Mouse (Mus musculus) c-Kit-positive CD71-positive TER-119-positive erythroid progenitor cells, embryonic 14.5 days (primary cell): ENCODE data around the gene Lrrc55.

ENCODE experiments used
- DNase-seq: peaks from one replicate; pipeline ENCODE4 v3.0.0-alpha.2; 2013; ENCODE audit warnings: low spot score

The Lrrc55 gene

DNA sequence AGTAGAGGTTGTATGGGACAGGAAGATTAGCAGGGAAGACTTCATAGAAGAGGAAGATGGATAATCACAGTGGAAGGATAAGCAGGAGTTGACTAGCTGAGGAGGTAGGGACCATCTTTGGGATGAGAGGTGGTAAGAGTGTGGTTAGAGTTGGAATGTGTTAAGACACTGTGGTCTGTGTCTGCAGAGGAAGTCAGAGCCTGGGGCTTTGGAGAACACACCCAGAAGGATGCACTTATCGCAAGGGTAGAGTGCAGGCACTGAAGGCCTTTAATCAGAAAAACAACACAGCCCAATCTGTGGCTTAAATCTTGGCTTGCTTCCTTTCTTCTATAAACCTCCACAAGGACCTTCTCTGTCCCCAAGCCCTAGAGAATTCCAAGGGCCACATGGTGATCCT is 28.7 kb downstream of the Lrrc55 start:
- DNase-seq = no peak

DNA sequence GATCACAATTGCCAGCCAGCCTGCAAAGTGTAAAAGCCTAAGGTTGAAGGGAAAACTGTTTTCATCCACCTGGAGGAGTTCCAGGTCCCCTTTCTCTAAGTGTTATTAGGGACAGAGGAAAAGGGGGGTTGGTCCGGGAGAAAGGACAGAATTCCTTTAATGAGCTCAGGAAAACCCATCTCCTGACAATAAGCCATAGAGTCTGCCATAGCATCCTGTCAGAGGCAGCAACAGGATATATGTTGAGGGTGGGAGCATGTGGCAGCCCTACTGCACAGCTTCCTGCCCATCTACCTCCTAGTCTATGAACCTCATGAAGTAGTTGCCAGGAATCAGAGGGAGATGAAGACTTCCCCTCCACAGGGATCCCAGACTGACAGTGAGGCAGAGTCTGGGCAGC is 29.4 kb downstream of the Lrrc55 start:
- no peak for DNase-seq

DNA sequence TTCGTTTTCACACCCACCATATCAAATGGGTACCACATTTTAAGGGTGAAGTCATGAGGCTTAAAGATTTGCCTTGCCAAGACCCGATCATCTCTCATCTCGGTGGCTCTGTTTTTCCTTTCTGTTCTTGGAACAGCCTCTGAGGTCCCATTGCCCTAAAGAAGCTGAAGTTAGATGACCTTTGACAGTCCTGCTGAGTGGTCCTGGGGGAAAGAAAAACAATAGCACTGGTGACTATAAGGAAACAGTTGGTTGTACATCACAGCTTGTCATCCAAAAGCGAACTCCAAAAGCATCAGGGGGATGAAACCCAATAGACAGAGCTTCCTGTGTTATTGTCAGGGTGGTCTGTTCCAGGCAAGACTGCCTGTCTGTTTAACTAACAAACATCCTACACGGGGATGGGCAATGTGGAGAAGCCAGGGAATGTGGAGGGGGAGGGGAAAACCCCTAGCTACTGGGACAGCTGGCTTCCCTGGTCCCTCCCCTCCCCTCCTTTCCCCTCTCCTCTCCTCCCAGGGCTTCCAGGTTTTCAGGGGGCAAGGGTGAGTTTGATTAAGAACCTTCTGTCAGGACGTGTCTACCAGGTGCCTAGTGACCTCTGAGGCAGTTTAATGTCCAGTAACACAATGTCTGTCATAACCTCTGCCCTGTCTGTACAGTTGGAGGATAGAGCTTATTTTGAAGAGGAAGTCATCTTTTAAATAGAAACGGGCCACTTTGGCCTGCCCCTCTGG is 33.5 kb downstream of the Lrrc55 start:
- DNase-seq = no peak

DNA sequence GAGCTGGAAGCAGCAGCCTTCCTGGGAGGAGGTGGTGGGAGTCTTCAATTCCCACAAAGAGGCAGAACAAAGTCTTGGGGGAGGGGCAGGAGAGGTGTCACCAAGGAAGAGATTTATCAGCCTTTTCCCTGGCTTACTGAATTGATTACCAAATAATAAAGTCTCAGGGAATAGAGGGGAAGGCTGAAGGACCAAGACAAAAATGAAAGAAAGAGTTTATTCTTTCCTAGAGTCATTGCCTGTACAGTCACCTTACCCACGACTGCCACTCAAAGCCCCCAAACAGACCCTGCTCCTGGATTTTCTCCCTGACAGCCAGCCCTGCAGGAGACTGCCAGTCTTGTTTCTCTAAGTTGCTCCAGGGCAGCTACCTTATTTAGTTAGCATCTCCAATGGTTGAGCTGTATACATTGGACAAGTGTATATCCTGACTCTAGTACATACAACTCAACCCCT is 35.3 kb downstream of the Lrrc55 start:
- DNase-seq = no peak

DNA sequence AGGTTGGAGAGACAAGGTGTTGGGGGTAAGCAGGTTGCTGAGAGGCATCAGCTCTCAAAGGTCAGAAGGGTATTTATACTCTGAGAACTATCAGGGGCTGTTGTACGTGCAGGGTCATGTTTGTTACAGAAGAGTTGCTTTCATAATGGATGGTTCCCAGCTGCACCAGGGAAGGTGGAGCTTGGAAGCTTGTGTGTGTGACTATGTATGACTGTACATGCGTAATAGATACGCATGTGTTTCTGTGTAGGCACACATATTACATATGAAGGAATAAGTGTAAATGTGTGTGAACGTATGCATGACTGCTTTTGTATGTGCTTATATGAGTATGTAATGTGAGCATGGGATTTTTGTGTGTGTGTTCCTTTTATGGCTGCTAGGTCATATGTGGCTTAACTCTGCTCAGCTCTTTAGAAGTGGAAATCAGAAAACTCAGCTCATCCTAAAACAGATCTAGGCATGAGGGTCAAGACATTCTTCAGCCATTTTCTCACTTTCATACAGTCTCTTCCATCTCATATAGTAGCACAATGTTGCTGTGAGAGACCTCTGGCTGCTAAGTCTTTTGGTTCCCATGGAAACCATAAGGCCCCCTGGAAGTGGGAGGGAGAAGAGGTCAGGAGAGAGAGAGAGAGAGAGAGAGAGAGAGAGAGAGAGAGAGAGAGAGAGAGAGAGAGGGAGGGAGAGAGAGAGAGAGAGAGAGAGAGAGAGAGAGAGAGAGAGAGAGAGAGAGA is 35.9 kb downstream of the Lrrc55 start:
- no peak for DNase-seq

DNA sequence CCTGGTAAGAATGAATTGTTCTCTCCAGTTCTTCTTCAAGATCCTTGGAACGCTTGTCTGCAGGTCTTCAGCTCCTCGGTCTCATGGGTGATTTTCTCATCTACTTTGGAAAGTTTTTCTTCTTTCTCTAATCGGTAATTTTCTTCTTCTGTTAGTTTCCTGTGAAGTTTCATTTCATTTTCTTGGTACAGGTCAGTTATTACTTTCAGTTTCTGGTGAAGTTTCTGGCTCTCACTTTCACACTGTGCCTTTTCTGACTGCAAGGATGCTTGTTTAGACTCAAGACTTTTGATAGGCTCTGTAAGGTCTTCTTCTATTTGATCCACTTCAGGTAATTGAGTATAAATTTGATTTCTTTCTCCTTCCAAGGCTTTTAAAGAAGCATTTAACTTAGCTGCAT is 39.6 kb downstream of the Lrrc55 start:
- no peak for DNase-seq

DNA sequence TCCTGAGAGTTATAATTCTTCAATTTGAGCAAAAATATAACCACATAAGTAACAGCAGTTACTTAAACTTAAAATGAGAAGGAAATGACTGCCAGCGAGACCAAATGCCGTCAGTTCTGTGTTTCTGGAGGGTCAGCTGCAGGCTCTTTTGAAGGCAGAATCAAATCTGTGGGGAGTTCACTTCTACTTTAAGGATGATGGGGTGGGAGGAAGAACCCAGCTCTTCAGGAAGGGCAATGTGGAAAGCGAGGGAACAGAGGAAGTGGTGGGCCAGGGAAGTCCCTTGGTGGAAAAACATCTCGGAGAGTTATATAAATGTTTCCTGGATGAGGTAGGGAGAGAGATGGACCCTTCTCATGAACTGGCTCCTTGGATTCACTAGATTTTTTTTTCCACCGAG is 40.9 kb downstream of the Lrrc55 start:
- DNase-seq = no peak

DNA sequence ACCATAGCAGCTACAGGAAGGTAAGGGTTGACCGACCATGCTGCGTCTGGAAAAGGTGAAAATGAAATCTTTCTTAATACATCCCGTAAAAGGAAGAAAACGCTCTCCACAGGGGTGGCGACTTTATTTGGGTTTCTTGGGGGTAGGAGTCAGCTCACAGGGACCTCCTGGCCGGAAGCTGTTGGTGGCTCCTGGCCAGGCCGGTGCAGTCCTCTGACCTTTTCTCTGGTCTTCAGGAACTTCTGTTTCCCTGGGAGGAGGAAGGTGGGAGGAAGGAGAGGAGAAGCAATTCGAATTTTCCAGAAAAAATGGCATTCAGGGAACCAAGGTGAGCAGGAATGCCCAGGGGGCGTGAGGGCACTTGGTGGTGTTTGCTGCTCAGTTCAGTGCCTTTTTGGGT is 41.7 kb downstream of the Lrrc55 start:
- no peak for DNase-seq

DNA sequence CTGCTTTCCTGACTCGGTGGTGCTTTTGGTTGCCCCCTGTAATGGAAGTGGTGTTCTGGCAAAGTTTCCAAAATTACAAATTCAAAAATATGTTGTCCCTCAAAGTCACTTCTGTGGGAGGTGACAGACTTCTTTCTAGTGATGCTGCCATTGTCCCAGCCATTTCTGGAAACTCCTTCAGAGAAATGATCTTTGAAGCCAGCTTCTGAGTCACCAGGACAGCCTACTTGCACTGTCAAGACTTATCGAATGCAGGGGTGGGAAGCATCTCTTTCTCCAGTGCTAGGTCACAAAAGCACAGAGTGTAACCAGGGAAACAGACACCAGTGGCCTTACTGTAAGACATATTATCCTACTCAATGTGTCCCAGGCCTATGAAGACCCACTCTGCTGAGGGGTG is 45.8 kb downstream of the Lrrc55 start:
- DNase-seq = no peak

DNA sequence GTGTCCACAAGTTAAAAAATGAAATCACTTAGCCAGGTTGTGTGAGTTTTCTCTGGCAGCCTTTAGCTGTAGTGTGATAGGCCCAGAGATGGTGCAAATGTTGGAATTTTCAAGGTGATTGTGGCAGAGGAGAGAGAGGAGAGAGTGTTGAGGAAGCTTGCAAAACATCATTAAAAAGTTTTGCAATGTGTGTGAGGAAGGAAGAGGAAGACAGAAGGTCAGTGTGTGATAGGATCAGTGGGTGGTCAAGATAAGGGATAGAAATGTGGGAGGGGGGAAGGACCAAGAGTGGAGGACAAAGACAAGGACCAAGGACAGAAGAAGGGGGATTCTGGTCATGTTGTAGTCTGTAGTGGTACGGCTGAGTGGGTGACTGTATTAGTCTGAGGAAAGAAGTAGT is 46.6 kb downstream of the Lrrc55 start:
- no peak for DNase-seq

DNA sequence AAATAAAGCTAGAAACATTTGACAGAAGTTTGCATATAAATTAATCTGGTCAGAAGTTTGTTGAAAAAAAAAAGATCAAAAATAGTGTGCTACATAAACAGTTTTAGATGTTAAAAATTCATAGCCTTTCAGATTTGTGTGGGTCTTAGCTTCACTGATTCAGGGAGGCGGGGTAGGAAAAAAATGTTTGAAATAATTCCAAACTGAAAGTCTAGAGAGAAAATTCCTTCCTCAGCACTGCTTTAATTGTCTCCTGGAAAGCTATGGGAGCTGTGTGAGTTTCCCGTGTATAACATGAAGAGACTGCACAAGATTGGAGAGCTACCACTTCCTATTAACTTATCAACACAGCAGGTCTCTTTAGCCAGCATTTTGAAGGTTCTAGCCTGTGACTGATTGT is 49.5 kb downstream of the Lrrc55 start:
- no peak for DNase-seq

DNA sequence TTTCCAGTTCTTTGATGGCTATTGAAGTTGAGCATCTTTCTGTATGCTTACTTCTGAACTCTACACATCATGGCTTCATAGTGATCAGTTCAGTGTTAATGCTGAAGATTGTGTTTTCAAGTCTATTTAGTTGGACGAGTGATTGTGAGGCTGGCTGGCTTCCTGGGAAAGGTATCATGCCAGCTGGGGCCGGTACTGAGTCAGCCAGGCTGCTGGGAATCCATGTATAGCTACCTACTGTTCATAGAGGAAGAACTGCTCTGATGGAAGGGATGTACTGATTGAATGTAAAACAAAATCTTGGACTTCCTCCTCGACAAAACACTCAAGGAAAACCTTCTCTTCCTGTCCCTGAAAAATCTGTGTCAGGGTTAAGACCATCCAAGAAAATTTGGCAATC is 51.7 kb downstream of the Lrrc55 start:
- DNase-seq = no peak

DNA sequence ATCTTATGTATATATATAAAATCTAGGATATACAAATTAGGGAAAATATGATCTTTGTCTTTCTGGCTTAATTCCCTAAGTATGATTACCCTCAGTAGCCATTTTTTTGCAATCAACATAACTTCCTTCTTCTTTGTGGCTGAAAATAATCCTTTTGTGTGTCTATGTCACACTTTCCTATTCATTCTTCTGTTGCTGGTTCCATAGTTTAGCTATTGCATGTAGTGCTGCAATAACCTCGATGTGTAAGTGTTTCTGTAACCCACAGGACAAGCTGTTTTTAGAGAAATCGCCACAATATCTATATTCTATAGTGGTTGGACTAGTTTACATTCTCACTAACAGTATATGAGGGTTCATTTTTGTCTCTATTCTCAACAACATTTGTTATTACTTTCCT is 52.1 kb downstream of the Lrrc55 start:
- no peak for DNase-seq

DNA sequence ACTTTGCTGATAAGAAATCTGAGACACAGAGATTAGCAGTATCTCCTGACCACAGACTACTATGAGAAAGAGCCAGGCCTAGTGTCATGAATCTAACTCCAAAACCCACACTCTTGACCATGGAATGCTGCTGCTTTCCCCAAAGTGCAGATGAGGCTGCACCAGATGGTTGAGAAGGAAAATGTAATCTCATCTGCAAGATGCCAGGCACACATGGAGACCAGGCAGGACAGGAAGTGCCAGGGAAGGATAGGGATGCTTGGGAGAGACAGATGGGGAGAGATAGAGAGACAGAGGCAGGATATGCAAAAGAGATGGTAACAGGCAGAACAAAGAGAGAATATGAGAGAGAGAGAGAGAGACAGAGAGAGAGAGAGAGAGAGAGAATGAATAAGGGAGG is 56.2 kb downstream of the Lrrc55 start:
- DNase-seq = no peak

DNA sequence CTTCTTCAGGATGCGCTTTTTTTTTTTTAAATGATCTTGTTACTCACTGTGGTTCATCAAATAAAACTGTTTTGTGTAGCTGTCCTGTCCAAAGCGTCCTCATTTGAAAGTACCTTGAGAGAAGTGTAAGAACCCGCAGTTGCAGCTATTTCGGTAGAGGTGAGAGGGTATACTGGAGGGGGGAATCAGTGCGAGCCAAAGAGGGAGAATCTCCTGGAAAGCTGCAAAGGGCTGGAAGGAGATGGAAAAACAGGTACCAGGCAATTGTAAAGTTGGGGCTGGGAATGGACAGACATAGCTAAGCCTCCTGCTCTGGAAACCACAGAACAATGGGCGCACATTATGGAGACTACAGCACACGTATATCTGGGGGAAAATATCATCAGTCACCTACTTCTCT is 57.2 kb downstream of the Lrrc55 start:
- DNase-seq = no peak

DNA sequence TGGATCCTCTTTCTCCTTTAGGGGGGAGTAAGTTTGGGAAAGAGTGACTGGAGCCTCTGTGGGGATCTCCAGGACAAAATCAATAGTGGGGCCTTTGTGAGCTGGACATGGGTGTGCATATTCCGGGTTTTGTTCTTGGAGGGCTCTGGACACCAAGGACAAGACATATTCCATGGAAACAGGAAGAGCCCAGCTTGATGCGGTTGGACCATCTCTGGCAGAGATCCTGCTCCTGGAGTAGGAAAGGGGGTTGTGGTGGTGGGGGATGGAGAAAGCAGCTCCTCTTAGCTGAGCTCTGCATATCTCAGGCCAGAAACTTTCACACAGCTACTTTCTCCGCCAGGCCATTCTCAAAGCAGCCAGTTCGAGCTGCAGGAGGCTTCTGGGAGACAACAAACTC is 57.6 kb downstream of the Lrrc55 start:
- no peak for DNase-seq

DNA sequence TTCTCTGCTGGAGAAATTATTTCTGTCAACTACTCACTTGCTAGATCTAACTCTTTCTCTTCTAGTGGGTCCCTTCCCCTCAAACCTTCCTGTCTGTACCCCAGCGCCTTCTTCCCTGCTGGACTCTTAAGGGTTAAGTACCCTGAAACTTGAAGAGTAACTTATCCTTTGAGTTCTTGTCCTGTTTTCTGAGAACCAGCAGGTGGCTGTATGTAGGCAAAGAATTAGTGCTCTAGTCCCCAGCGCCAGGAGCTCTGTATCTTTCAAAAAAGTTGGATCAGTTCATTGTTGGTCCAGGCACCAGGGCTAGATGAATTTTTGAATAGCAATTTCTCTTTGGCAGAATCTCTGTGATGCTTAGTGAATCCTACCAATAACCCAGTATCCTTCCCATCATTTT is 58.9 kb downstream of the Lrrc55 start:
- DNase-seq = no peak

DNA sequence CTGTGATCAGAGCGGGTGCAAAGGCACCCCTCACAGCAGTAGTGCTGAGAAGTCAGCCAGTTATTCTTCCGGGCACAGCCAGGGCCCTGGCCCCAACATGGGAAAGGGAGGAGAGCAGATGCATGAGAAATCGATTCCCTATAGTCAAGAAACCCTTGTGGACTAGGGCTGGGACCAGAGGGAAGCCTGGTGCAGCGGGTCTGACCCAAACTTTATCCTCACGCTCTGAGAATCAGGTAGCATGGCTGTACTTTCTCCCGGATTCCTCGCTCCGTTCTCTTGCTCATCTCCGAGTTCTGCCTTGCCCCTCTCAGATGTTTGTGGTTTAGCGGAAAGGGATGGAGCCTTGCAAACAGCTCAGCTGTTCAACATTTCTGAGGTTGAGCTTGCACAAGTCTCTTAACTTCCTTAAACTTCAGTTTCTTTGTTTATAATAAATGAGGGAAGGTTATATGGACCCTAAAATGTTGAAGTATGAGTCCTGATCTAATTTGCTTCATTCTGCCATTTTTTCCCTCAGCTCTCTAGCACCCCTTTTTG is 59.3 kb downstream of the Lrrc55 start:
- no peak for DNase-seq

DNA sequence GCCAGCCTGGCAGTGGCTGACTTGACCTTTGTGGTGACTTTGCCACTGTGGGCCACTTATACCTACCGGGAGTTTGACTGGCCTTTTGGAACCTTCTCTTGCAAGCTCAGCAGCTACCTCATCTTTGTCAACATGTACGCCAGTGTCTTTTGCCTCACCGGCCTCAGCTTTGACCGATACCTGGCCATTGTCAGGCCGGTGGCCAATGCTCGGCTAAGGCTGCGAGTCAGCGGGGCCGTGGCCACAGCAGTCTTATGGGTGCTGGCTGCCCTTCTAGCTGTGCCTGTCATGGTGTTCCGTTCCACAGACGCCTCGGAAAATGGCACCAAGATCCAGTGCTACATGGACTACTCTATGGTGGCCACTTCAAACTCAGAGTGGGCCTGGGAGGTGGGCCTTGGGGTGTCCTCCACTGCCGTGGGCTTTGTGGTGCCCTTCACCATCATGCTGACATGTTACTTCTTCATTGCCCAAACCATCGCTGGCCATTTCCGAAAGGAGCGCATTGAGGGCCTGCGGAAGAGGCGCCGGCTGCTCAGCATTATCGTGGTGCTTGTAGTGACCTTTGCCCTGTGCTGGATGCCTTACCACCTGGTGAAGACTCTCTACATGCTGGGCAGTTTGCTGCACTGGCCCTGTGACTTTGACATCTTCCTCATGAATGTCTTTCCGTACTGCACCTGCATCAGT is 60.0 kb downstream of the Lrrc55 start:
- DNase-seq = no peak

DNA sequence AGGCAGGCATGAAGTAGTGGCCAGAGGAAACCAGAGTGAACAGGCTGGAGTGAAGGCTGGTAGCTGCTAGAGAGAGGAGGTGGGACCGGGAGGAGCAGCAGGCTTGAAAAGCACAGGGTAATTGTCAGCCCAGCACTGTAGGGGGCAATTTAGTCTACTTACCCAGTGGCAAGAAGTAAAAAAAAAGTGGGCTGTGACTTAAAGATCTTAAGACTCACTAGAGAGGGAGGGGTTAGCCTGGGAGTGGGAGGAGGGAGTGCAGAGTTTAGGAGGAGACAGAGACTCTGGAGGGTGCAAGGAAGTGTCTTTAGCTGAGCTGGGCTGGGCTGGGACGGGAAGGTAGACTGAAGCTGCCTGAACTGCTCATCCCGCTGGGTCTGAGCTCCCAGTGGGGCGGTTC is 60.9 kb downstream of the Lrrc55 start, which contains the start of gene Aplnr:
Gene Aplnr, plus strand, starts transcription at position 137 of the 400 bp plus-strand sequence.
- no peak for DNase-seq

DNA sequence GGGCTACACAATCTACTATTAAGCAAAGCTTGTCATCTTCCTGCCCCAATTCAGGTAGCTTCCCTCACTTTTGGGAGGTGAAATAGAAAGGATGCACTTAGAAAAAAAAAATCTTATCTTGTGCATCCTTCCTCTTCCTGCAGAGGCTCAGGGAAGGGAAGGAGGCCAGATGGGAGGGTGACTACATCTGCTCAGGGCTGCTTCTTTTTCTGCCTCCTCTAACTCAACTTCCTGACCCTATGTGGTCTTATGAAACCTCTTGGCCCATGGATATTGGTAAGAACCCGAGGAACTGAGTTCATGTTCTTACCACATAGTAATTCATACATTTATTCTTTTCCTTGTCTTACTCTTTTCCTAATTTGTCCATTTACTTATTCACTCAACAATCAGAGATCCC is 61.9 kb downstream of the Lrrc55 start:
- no peak for DNase-seq

DNA sequence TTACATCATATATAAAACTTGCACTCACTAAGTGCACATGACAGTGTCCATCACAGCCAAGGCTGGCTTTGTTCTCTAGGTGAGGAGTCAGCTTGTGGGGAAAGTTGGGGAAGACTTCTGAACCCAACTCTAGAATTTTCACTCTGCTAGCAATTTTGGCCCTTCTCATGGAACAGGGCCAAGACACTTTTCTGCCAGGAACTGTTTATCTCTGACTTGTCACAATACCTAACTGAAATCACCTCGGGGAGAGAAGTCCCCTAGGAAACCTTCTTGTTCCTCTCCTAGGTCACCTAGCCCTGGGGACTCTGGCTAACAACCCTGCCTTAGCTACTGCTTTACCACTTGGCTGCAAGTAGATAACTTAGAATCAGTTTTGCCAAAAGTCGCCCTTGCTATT is 64.8 kb downstream of the Lrrc55 start:
- no peak for DNase-seq

DNA sequence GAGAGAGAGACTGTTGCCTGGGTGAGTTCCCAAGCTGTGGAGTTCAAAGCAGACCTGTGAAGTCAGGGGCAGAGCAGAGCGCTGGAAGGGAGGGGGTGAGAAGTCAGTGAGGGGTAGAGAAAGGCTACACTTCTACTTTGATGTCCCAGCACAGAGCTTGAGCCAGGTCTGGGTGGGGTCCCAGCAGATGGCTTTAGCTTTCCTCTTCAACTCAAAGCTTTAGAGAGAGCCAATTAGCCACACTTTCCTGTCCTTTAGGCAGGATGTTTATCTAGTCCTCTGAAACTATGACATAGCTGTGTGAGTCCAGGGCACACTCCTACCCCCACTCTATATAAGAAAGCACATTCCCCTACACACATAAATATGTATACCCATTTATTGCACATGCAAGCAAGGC is 65.3 kb downstream of the Lrrc55 start:
- no peak for DNase-seq
